Mouse (Mus musculus): Measurements from ENCODE around the gene Zar1l. TPM values are rescaled to one million over a fixed set of nuclear protein-coding genes. Genes with fewer than 3 reads are reported as not detected.
"Not testable (repeated sequence)": the region's sequence is repeated elsewhere in the genome, so short reads cannot be mapped to it uniquely, and the experiment has no call there.

Zar1l gene
- polyA plus RNA-seq, 1 experiment = not detected

DNA sequence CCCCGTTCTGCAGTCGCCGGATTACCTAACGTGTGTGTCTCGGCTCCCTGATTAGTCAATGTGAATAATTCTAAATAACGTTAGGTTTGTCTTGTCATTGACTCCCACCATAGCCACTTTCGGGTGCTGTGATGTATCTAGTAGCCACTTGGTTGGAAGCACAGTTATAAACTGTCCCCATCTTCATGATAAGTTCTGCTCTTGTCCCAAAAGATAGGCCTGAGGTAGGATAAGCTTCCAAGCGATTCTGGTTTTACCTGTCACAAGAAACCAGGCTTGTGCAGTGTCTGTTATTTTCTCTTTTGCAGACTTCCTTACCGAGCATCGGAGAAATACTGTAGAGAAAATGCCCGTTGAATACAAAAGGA is 4.9 kb upstream of the Zar1l start:
- DNase-seq (ENCODE audit: low read depth) = no peak
- TF ChIP-seq CTCF (IDR thresholded peaks at IDR 0.05; ENCODE audit: borderline replicate concordance, extremely low read depth, insufficient read depth, insufficient read length) (no peak), POLR2A (IDR thresholded peaks at IDR 0.05; ENCODE audit: borderline replicate concordance, extremely low read depth, insufficient read depth, insufficient read length, poor library complexity, severe bottlenecking) (no peak)

DNA sequence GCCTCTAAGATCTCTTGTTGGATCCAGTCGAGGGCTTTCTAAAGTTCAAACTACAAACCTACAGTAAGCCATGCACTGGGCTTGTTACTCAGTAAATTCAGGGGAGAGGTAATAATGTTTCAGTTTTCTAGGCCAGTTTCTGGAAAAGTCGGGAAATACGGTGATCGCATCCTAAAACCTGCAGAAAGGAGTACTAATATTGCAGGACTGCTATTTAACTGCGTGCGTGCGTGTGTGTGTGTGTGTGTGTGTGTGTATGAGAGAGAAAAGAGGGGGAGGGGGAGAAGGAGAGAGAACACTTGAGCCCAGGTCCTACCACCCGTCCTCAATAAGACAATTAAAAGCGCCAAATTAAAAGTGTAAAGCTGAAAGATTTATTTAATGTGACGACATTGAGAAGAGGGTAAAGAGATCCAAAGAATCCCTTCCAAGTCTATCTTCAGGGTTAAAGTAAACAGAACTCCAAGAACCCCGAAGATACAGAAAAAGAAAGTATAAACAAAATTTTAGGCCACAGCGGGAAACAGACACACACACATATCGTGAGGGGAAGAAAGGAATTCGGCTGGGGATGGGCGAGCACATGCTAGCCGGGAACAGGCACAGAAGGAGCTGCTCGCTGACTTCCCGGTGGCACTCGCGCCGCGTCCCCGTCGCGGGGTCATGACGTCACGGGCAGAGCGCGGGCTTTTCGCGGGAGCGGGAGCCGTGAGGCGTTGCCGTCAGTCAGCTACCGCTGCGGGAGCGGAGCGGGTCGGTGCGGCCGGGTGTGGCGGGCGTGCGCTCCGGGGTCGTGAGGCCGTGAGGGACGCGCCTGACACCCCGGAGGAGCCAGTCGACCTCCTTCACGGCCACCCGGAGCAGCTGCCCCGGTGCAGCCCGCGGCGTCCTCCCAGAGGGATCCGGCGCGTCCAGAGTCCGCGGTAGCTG is 4.2 kb upstream of the Zar1l start, which contains the start of gene Brca2:
TSS of gene Brca2 (plus strand) at position 694 of the 930 bp plus-strand sequence.
- DNase-seq (ENCODE audit: low read depth) = peak; percentile 96
- TF ChIP-seq POLR2A (IDR thresholded peaks at IDR 0.05; ENCODE audit: borderline replicate concordance, extremely low read depth, insufficient read depth, insufficient read length, poor library complexity, severe bottlenecking) (peak; percentile 95), CTCF (IDR thresholded peaks at IDR 0.05; ENCODE audit: borderline replicate concordance, extremely low read depth, insufficient read depth, insufficient read length) (no peak)

DNA sequence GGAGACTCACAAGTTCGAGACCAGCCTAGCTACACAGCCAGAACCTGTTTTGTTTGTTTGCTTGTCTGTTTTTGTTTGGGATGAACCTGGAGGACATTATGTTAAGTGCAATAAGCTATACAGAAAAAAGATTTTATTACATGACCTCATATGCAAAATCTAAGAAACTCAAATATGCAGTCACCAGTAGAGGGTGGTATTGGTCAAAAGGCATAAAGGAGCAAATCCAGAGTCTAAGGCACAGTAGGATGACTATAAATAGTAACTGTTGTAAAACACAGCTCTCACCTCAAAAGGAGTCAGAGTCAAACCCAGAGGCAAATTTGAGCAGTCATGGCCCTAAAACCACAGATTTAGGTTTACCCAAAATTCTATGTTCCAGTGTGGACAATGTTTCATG is 1.6 kb upstream of the Zar1l start:
- DNase-seq (ENCODE audit: low read depth) = peak; percentile 25

DNA sequence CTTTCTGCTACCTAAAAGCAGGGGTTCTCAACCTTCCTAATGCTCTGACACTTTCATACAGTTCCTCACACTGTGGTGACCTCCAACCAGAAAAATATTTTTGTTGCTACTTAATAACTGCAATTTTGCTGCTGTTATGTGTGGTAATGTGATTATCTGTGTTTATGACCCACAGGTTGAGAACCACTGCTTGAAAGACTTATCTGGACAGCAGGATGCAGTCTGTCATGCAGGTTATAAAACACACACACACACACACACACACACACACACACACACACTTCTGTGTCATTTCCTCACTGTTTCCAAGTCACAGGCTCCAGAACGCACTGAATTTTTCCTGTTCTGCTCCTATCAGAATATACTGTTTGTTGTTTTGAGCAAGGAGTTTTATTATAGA is 3.9 kb downstream of the Zar1l start:
- TF ChIP-seq POLR2A (IDR thresholded peaks at IDR 0.05; ENCODE audit: borderline replicate concordance, extremely low read depth, insufficient read depth, insufficient read length, poor library complexity, severe bottlenecking) (no peak), CTCF (IDR thresholded peaks at IDR 0.05; ENCODE audit: borderline replicate concordance, extremely low read depth, insufficient read depth, insufficient read length) (no peak)
- DNase-seq (ENCODE audit: low read depth) = no peak

More for the DNA sequence above, 1.6 kb upstream of the Zar1l start:
- TF ChIP-seq CTCF (IDR thresholded peaks at IDR 0.05; ENCODE audit: borderline replicate concordance, extremely low read depth, insufficient read depth, insufficient read length) (no peak), POLR2A (IDR thresholded peaks at IDR 0.05; ENCODE audit: borderline replicate concordance, extremely low read depth, insufficient read depth, insufficient read length, poor library complexity, severe bottlenecking) (no peak)

DNA sequence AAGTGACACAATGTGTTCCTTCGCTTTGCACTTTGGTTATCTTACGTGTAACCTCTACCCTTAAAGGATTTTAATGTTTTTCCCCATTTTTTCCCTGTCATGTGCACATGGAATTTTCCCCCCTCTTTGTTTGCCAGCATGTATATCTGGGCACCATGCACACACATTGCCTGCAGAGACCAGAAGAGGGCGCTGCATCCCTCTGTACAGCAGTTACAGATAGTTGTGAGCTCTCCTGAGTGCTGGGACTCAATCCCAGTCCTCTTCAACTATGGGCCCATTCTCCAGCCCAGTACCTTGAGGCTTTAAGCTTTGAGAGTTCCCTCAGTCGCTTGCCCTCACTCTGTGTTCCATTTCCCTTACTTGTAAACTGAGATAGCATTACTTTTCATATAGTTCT is 4.7 kb downstream of the Zar1l start:
- TF ChIP-seq POLR2A (IDR thresholded peaks at IDR 0.05; ENCODE audit: borderline replicate concordance, extremely low read depth, insufficient read depth, insufficient read length, poor library complexity, severe bottlenecking) = no peak
- no peak for TF ChIP-seq CTCF (IDR thresholded peaks at IDR 0.05; ENCODE audit: borderline replicate concordance, extremely low read depth, insufficient read depth, insufficient read length)
- no peak for DNase-seq (ENCODE audit: low read depth)

DNA sequence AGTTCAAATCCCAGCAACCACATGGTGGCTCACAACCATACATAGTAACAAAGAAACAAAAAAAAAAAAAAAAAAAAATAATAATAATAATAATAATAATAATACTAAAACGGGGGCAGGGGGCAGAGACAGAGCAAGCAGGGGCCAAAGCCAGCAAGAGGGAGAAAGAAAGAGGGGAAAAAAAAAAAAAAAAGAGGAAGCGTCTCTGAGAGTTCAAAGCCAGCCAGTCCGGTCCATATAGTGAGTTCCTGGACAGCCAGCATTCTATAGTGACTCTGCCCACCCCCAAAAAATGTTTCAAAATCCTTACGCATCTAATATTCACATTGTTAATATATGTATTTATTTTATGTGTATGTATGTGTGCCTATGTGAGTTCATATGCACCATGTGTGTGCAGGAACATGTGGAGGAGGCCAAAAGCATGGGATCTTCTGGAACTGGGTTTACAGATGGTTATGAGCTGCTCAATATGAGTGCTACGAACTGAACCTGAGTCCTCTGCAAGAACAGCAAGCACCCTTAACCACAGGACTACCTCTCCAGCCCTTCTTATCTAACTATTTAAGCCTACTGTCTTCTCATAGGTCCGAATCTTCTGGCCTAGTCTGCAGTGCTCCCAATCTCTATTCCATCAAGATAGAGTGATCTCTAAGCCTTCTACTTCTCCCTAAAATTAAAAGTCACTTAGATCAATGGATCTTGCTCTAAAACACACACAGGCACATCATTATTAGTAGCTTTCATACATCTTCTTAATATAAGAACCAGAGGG is 7.3 kb downstream of the Zar1l start:
- no peak for DNase-seq (ENCODE audit: low read depth)
- no peak for TF ChIP-seq POLR2A (IDR thresholded peaks at IDR 0.05; ENCODE audit: borderline replicate concordance, extremely low read depth, insufficient read depth, insufficient read length, poor library complexity, severe bottlenecking)
- no peak for TF ChIP-seq CTCF (IDR thresholded peaks at IDR 0.05; ENCODE audit: borderline replicate concordance, extremely low read depth, insufficient read depth, insufficient read length)

DNA sequence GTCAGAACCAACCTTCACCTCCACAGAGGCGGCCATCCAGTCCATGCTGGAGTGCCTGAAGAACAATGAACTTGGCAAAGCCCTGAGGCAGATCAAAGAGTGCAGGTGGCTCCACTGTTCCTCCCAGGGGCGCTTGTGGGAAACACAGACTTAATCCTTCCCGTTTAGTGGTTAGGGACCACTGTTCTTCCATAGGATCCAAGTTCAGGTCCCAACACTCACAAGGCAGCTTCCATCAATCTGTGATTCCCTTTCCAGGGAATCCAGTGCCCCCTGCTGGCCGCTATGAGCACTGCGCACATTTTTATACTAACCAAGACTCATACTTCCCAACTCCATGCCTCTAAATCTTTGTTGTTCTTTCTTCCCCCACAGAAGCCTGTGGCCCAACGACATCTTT is 22.2 kb downstream of the Zar1l start:
- TF ChIP-seq POLR2A (IDR thresholded peaks at IDR 0.05; ENCODE audit: borderline replicate concordance, extremely low read depth, insufficient read depth, insufficient read length, poor library complexity, severe bottlenecking) (no peak), CTCF (IDR thresholded peaks at IDR 0.05; ENCODE audit: borderline replicate concordance, extremely low read depth, insufficient read depth, insufficient read length) (peak; percentile 65; the same call in 1 of the 2 replicates)
- peak; percentile 25 for DNase-seq (ENCODE audit: low read depth)

DNA sequence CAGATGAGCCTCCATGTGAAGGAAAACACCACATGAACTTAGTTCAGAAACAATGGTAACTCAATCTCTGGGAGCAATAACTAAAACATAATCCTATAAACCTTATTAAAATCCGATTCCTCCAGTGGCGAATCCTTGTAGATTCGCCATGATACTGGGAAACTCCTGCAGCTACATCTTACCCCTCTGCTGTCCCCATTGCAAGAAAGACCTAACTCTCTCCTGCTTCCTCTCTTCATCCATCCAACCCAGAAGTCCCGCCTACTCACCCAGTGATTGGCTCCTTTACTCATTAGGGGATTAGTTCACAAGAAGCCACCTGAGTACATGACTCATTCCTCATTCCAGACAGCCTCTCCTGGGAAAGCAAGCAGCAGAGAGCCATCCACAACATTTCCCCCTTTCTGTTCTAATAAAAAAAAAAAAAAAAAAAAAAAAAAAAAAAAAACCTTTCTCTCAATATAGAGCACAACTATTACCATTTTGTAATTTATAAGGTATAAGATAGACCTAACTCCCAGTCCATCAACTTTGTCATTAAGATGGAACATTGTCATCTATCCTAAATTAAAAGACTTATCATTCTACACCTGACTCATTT is 26.3 kb downstream of the Zar1l start:
- not testable (repeated sequence) for DNase-seq (ENCODE audit: low read depth)

DNA sequence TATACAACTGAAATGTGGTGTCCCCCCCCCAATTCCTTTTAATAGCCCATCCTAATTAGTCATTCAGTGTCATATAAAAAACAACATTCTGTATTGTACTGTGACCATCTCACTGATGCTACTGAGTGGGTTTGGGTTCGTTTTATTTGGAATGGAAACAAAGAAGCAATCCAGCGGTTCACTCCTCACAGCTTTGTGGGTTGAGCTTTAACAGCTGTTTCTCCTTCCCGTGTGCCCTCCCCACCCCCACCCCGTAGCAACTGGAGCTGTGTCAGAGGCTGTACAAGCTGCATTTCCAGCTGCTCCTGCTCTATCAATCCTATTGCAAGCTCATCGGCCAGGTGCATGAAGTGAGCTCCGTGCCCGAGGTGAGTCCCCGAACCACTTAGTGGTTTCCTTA is 27.1 kb downstream of the Zar1l start:
- no peak for TF ChIP-seq CTCF (IDR thresholded peaks at IDR 0.05; ENCODE audit: borderline replicate concordance, extremely low read depth, insufficient read depth, insufficient read length)
- no peak for TF ChIP-seq POLR2A (IDR thresholded peaks at IDR 0.05; ENCODE audit: borderline replicate concordance, extremely low read depth, insufficient read depth, insufficient read length, poor library complexity, severe bottlenecking)
- DNase-seq (ENCODE audit: low read depth) = no peak

DNA sequence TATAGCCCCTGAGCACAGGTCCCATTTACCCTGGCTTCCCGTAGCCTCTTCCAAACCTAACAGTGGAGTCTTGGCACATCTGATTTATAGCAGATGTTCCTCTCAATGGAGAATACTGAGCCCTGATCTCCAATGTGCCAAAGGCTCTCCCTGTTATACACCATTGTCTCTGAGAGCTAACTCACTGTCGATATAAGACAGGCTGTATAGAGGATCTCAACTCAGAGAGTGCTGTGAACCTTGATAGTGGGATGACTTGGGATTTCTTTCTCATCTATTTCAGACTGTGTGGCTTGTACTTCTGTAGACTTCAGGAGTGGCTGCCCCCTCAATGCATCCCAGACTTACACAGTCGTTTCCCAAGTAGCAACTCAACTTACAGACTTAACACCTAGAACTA is 27.7 kb downstream of the Zar1l start:
- no peak for DNase-seq (ENCODE audit: low read depth)
- TF ChIP-seq POLR2A (IDR thresholded peaks at IDR 0.05; ENCODE audit: borderline replicate concordance, extremely low read depth, insufficient read depth, insufficient read length, poor library complexity, severe bottlenecking) (no peak), CTCF (IDR thresholded peaks at IDR 0.05; ENCODE audit: borderline replicate concordance, extremely low read depth, insufficient read depth, insufficient read length) (no peak)

DNA sequence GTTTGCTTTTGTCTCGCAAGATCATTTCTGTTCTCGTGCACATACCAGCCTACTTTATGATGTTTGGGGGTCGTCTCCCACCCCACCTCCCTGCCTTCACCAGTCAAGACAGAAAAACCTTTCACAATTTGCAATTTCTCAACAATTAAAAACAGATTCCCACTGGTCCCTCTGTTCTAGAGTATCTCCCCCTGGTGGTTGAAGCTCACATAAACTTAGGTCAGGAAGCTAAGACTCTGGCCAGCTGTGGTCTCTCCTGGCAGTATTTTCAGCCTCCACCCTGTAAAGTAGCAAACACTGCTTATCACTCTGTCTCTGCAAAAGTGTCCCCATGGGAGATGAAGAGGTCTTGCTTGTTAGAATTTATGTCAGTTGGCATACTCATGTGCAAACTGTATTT is 32.8 kb downstream of the Zar1l start:
- TF ChIP-seq POLR2A (IDR thresholded peaks at IDR 0.05; ENCODE audit: borderline replicate concordance, extremely low read depth, insufficient read depth, insufficient read length, poor library complexity, severe bottlenecking) = no peak
- peak; percentile 38; the same call in 1 of the 2 replicates for TF ChIP-seq CTCF (IDR thresholded peaks at IDR 0.05; ENCODE audit: borderline replicate concordance, extremely low read depth, insufficient read depth, insufficient read length)
- peak; percentile 34 for DNase-seq (ENCODE audit: low read depth)

All from brain, embryonic 14.5 days (tissue).